Mouse (Mus musculus) 3134 (cell line): ENCODE measurements around the gene Hivep3.

Experiments used
- DNase-seq: peaks from one replicate; pipeline ENCODE4 v3.0.0-alpha.2; 2011; ENCODE audit warnings: low spot score; ENCODE audit not compliant: insufficient read length; ENCODE audit errors: extremely low read depth

The Hivep3 gene

DNA sequence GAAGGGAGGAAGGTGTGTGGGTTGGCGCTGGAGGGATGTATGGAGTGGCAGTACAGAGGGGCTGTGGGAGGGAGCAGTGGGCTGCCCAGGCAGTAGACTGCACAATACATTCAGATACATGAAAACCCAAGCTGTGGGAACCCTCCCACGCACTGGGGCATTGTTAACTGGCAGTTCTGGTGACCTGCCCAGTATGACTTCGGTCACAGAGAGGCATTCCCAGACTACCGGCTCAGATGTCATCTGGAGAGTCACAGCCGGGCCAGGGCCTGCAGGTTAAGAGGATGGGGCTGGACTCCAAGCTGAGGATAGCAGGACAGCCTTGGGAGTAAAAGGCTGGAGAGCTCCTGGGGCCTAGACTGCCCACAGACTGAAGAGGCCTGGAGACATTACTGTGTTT lies 265.3 kb downstream of the Hivep3 start:
- DNase-seq = no peak

DNA sequence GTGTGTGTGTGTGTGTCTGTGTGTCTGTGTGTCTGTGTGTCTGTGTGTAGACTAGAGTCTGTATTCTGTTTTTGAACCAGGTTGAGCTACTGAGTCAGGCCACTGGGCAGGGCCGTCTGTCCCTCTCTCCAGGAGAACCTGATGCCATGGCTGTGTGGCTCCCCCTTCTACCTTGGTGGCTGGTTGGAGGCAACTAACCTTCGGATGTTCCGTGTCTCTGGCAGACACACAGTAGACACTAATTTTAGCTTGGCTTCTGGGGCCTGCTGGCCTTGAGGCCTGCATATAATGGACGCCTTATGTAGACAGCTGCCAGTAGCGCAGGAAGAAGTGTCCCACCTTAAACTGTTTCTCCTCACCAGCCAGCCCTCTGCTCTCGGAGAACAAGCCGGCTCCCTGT lies 267.3 kb downstream of the Hivep3 start:
- no peak for DNase-seq

DNA sequence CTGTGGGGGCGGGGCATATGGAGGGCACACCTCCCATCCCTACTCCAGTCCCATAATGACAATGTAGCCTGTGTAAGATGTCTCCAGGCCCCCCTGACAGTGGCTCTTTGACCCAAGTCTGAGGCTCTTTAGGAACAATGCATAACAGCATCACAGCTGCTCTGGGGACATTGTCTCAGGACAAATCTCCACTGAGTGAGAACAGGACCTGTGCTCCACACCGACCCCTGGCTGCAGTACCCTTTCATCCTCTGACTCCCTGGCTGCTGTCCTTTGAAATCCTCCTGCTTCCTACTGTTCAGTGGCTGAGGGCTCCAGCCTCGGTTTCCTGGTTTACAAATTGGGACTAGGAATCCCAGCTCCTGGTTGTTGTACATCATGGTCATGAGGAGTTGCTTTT lies 269.4 kb downstream of the Hivep3 start:
- DNase-seq = no peak

- no peak for DNase-seq
These were observed 272.5 kb downstream of the Hivep3 start for GRCm38 (mm10) chr4:120006046-120006445.

GRCm38 (mm10) chr4:120007889-120008288 lies 274.3 kb downstream of the Hivep3 start:
- no peak for DNase-seq

- DNase-seq = no peak
These were observed 275.6 kb downstream of the Hivep3 start for GRCm38 (mm10) chr4:120009151-120009550.

DNA sequence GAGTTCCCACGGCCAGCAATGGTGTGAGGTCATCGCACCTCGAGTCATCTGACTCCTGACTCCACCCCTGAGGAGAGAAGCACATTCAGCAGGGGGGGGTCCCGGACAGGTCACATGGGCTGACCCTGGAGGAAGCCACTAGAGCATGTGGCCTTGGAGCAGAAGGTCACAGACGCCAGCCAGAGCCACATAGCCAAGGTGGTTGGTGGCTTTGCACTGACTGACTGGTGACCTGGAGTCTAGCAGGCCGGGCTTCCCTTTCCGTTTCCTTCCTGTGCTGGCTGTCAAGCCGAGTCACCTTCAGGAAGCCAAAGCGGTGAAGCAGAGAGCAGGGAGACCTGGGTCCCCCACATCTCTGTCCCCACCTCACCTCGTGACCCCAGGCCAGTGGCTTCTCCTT lies 278.2 kb downstream of the Hivep3 start:
- DNase-seq = no peak

DNA sequence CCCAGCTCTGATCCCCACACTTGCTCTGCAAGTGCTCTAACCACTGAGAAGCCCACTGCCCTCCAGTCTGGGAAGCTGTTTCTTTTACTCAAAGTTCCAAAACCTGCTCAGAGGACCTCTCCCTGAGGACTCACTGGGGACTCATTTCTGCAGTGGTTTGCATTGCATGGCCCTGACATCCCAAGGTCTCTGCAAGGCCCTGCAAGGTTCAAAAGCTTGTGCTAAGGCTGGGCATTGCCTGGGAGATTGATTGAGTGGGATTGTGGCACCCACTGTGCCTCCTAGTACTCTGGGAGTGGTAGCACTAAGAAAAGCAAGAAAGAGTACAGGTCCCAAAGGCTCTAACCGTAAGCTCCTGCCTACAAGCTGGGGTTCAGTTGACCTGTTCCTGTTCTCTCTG lies 279.3 kb downstream of the Hivep3 start:
- no peak for DNase-seq

DNA sequence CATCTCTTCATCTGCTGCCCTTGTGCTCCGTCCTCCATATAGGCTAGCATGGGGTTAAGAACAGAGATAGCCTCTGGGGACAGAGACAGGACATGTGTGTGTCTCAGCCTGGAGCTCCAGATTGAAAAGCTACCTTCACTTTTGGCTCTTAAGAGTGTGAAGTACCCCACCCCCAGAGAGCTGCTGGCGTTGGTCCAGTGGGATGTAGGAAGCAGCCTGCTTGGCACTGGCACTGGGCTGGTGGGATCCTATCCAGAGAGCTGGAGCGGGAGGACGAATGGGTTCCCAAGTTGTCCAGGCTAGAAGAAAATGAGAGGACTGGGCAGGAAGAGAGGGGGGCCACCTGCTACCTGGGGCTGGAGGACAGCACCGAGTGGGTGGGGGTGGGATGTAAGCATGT lies 284.8 kb downstream of the Hivep3 start:
- DNase-seq = no peak

DNA sequence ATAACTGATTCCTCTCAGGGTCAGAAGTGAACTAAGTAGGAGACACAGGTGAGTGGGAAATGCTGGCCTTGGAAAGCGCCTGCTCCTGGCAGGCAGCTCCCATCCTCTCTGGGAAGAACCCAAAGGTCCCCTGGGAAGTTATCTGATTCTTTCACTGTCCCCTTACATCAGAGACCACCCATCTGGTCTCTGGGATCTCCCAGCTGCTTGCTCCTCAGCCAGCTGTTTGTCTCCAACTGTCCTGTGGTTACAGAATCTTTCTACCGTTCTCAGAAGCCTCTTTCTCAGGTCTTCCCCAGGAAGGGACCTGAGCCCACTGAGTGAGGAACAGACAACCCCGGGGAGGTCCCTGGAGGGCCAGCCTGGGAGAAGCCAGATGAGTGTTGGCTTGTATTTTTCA lies 288.8 kb downstream of the Hivep3 start:
- DNase-seq = no peak

- no peak for DNase-seq
These were observed 289.7 kb downstream of the Hivep3 start for GRCm38 (mm10) chr4:120023221-120023840.

- DNase-seq = no peak
These were observed 290.5 kb downstream of the Hivep3 start for GRCm38 (mm10) chr4:120024071-120024470.

GRCm38 (mm10) chr4:120027671-120028070 lies 294.1 kb downstream of the Hivep3 start:
- no peak for DNase-seq

DNA sequence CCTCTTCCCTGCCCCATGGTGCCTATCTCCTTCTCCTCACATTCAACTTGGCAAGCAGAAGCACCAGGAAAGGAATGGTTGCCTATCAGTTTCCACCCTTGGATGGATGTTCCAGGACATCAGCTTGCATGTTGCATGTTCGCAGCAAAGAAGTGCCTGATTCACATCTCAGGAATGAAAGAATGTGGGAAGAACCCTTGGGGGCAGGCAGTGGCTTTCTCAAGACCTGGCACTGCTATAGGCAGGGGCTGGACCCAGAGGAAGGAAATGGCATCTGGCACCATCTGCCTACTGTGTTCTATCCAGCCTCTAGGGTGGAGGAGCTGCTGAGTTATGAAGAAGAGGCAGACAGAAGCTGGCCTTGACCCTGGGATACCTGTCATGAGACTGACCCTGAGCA lies 296.4 kb downstream of the Hivep3 start:
- DNase-seq = peak; percentile 72

DNA sequence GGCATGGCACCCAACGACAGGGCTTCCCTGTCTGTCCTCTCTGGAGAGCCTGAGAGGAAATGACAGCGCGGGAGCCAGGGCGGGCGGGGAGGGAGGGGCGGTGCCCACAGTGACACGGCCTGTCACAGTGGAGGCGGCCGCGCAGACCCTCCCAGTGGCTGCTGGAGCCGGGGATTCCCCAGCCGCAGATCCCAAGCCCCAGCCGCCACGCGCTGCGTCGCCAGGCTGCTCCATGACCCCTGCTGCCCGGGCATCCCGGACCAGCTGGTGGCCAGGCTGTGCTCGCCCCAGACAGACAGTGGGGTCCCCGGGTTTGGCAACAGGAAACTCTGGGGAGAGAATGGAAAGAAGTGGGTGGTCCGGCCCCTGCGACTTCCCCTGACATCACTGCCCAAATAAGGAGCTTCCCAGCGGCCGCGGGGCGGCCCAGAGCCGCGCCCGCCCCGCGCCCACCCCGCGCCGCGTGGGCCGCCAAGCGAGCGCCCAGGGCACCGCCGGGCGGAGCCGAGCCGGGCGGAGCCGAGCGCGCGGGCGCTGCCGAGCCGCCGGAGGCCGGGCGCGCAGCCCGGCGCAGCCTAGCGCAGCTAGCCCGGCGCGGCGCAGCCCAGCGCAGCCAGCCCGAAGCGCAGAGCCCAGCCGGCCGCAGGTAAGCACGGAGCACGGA lies 298.9 kb downstream of the Hivep3 start:
- peak; percentile 87 for DNase-seq

DNA sequence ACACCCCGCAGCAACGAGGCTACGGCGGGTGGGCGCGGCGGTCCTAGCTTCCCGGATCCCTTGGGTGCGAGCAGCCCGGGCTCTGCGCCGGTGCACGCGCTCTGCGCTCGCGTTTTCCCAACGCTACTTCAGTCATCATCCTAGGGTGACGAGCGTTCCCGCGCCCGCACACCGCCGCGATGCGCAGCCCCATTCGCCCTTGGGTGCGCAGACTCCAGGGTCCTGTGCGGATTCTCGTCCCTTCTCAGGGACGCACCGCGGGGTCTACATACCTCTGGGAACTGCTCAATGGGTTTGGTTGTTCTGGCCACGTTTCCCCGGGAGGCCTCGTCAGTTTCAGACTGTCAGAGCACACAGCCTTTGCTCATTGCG lies 299.4 kb downstream of the Hivep3 start:
- peak; percentile 79 for DNase-seq

DNA sequence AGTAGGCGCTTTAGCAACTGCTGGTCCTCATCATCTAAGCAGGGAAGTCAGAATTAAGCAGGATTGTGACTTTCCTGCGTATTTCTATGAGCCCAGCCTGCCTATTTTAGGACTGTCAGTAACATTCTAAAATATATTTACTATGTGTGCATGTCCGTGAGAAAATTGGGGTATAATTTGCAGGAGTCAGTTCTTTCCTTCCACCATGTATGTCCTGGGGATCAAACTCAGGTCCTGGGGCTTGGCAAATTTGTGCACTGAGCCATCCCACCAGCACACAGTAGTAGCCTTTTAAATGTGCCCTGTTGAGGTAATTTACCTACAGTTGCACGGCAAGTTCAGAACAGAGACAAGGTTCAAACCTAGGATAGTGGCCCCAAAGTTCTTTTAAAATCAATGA lies 302.7 kb downstream of the Hivep3 start:
- no peak for DNase-seq

DNA sequence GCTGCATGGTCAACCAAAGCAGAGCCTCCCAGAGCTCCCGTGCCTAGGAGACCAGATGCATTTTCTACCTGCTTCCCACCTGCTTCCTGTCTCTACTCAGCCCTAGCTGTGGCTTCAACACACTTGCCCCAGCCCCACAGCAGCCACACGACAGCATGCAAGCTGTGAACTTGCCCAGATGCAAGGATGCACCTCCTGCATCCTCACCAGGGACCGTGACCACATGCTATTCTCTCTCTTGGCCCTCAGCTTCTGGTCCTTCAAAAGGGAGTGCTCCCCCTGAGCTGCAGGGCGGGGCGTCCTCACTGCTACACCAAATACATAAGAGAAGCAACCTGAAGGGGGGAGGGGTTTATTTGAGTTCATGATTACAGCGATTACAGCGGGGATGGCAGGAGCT lies 303.4 kb downstream of the Hivep3 start:
- no peak for DNase-seq

GRCm38 (mm10) chr4:120041520-120041919 lies 307.9 kb downstream of the Hivep3 start:
- DNase-seq = no peak

DNA sequence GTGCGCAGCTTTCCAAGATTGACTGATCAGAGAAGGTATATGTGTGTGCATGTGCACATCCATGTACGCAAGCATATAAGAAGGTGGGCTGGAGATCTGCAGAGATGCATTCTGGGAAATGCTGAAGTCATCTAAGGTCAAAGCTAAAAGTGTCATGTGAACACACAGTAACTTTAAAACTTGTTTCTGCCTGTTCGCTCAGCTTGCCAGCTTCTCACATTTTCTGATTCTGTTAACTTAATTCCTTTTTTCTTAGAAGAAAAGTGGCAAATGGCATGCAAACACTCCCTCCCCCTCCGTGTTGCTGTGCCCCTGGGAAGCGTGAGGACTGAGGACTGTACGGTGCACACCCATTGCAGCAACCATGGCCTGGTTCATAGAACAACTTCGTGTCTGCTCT lies 308.9 kb downstream of the Hivep3 start:
- no peak for DNase-seq

GRCm38 (mm10) chr4:120044612-120045011 lies 311.0 kb downstream of the Hivep3 start:
- DNase-seq = no peak

GRCm38 (mm10) chr4:120045131-120045537 lies 311.6 kb downstream of the Hivep3 start:
- DNase-seq = no peak

DNA sequence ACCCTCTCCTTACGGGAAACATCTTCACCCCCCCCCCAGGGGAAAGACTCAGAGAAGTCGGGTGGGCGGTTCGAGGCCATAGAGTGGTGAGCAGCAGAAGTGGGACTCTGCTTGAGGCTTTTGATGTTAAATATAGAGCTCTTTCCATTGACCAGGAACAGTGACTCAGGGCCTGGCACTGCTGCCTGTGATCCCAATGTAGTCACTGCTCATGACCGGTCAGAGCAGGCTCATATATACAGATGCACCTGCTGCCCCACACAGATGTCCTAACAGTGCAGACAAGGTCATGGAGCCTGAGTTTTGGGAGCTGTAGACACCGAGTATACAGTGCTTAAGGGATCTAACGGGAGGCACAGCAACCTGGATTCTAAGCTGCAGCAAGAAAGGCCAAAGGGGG lies 312.3 kb downstream of the Hivep3 start:
- no peak for DNase-seq
